Mouse (Mus musculus) bone marrow, adult 2 months (tissue): Measurements from ENCODE around the gene 1810046K07Rik.

Experiments
- CTCF ChIP-seq: fragments of 200-500 bp; IDR thresholded peaks from 2 replicates; pipeline ENCODE4 v1.5.1; 2011; ENCODE audit warnings: low read length, control low read depth; ENCODE audit not compliant: control insufficient read depth, insufficient read depth
- POLR2A ChIP-seq: fragments of 200-500 bp; IDR thresholded peaks from 2 replicates; pipeline ENCODE4 v1.6.1; 2011; ENCODE audit warnings: low read depth, mild to moderate bottlenecking, control low read depth, low read length, borderline replicate concordance; ENCODE audit not compliant: control insufficient read depth

GRCm38 (mm10) chr9:51278500-51279381, 50.0 kb downstream of the 1810046K07Rik start, which contains the start of gene Colca2:
- TF ChIP-seq POLR2A: no peak
- no peak for TF ChIP-seq CTCF
